Mouse (Mus musculus) gastrocnemius, adult 18-20 months (tissue): Measurements from ENCODE around the gene Rabep2. TPM values are rescaled to one million over a fixed set of nuclear protein-coding genes. Genes with fewer than 3 reads are reported as not detected.
A peak's percentile ranks its signal among the peaks of the same experiment; 100 is the strongest.
"Not testable (repeated sequence)": the region's sequence is repeated elsewhere in the genome, so short reads cannot be mapped to it uniquely, and the experiment has no call there.

Experiments
- DNase-seq: peaks from one replicate; pipeline ENCODE4 v3.0.0; 2021; ENCODE audit warnings: low spot score
- long read RNA-seq, 2 experiments: library from polyadenylated mRNA; stranded (forward); transcript quantifications; one replicate each; pipeline ENCODE4 v2.0.0; 2021
- total RNA-seq, 2 experiments: library from RNA; stranded (reverse); gene quantifications; 2 replicates each; pipeline ENCODE4 v1.2.3; 2021

The Rabep2 gene
- total RNA-seq: 10 to 100 TPM; 10.6 to 13.1 TPM
- long read RNA-seq, experiment 1, partial matches to known transcripts: 0 of 30 reads
- long read RNA-seq, experiment 1, other reads (novel, unspliced or antisense): 30 of 30 reads
- long read RNA-seq, experiment 2, partial matches to known transcripts: 0 of 30 reads
- long read RNA-seq, experiment 2, other reads (novel, unspliced or antisense): 30 of 30 reads

DNA sequence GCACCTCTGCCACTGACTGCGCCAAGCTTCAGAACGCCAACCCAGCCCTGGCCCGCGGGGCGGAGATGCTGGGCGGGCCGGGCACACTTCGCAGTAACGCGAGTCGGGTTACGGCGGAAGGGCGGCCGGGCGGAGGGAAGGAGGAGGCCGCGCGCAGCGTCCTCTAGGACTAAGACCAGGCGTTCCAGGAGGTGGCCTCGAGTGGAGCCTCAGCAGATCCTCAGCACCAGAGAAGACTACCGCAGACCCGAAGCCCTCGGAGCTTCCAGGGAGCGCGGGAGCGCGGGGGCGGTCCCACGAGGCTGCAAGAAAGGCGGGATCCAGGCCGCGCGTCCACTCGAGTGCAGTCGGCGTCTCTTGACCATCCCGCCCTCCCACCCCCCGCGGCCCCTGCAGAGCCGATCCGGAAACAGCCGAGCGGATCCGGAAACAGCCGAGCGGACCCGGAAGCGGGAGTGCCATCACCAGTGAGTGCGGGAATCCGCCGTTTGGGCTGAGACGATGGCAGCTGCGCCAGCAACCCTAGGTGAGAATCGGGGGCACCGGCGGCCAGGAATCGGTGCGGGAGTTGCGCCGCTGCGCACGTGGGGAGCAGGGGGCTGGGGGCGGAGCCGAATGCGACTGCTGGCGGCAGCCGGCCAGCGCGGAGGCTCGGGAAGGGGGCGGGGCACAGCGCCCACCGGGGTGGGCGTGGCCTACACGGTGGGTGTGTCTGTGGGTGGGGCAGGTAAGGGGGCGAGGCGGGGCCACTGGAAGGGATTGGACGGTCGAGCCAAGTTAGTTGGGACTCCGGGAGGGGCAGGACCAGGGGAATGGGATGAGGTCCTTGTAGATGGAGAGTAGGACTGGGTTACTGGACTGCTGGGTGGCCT lies at the start of gene Rabep2:
Rabep2 (plus strand) TSS at position 129 of the 872 bp plus-strand sequence.
- DNase-seq: peak; percentile 96

DNA sequence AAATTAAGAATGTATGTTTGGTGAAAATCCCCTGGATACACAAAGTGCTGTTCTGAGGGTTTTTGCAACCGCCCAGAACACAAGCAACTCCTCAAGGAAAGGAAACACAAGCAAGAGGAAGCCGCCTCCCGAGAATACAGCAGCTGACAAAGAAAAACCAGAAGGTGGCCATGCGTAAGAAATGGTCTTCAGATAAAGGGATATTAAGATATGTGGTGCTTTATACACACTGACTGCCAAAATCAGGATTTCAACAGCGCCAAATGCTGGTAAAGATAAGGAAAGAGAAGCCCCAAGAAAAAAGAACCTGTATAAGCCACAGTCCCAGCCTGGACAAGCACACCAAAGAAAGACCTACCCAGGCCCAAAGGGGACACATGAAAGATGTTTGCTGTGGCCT lies 45.0 kb upstream of the Rabep2 start:
- no peak for DNase-seq

DNA sequence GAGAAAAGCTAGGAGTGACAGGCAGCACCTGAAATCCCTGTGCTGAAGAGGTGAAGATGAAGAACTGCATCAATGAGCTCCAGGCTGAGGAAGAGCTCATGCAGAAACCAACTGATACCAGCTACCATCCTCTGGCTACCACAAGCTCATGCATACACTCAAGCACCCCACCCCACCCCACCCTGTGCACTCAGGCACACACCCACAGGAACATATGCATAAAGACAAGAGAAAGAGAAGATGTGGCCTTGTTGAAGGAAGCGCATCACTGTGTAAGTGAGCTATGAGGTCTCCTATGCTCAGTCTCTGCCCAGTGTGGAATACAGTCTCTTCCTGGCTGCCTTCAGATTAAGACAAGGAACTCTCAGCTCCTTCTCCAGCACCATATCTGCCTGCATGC lies 40.4 kb upstream of the Rabep2 start:
- no peak for DNase-seq

DNA sequence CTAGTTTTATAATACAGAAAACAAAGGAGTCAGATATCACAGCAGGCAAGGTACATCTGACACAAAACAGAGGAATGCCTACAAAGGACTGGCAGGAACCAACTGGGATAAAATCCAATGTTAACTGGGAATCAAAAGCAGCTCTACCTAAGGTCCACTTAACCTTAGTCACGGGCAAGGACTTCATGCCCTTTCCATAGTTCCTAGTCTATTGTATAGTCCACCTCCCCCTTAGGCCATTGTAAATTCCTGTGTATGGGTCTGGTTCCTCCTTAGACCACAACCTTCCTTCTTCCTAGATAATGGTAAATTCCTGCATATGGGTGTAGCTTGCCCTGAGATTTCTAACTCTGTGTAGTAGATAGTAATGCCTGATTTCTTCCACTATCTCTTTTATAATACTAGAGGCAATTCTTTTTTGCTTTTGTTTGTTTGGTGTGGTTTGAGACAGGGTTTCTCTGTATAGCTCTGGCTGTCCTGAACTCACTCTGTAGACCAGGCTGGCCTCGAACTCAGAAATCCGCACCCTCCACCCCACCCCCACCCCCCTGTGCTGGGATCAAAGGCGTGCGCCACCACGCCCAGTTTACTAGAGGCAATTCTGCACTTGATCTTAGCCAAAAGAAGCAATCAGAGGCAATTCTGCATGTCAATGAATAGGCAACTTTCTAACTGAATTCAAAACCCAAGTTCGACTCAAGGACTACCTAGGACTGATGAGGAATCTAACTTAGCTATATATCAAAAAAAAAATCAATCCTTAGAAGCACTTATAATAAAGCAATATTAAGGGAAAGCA lies 36.3 kb upstream of the Rabep2 start:
- DNase-seq: not testable (repeated sequence)

DNA sequence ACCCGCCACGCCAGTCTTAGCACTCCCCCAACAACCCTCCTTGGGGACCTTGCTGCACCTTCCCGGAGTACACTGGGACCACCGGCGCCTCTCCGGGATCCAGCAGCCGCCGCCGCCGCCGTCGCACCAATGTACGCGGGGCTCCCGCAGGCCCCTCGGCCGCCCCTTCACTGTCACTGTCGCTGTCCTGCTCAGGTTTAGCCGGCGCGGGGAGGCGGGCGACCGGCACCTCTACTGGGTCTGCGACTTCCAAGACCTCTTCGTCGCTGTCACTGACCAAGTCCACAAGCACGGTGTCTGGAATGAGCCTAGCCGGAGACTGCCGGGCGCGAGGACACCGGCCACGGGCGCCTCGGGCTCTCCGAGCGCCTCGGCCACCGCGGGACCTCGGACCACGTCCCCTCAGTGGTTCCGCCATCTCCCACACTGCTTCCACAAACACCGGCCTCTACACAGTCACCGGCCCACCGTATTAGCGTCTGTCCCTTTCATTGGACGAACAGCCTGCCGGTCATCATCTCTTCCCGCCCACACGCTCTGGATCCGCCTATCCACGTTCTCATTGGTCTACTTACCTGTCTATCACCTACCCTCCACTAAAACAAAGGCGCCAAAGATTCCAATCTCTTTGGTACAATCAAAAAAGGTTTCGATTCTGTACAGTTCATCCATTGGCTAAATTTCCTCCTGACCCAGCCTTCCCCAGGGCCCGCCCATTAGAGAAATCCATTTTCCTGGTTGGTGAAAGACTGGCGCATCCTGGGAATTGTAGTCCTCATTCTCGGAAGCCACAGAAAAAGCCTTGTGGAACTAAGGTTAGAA lies 32.0 kb upstream of the Rabep2 start, which contains the start of gene Nfatc2ip:
Nfatc2ip (minus strand) TSS at position 440 of the 822 bp plus-strand sequence.
- peak; percentile 98 for DNase-seq

DNA sequence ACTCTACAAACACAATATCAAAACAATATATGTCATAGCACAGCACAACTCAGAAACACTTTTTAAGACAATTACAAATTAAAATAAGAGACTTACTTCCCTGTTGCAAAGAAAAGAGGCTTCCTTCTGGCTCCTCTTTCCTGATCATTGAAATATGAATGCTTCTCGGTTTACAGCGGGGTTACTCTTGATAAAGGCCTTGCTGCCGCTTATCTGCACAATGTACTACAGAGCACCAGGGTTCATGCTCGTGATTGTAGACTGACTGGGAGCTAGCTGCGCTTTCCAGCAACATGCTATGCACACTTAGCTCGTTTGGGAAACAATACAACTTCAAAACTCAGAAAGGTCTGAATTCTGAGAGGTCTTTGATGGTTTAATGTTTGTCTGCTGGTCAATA lies 31.3 kb upstream of the Rabep2 start:
- no peak for DNase-seq

DNA sequence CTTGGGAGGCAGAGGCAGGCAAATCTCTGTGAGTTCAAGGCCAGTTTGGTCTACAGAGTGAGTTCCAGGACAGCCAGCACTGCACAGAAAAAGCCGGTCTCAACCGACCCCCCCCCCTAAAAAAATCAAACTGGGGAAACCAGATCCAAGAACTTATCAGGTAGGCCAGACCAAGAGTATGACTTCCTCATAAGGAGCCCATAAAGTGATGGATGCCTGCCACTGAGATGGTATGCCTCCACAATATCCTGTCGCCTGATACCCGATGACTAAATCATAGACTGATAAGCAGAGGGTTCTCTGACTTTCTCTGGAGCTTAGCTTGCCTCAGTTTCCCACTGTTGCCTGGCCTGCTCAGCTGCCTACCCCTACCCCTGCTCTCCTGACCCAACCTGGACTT lies 30.7 kb upstream of the Rabep2 start:
- DNase-seq: no peak

DNA sequence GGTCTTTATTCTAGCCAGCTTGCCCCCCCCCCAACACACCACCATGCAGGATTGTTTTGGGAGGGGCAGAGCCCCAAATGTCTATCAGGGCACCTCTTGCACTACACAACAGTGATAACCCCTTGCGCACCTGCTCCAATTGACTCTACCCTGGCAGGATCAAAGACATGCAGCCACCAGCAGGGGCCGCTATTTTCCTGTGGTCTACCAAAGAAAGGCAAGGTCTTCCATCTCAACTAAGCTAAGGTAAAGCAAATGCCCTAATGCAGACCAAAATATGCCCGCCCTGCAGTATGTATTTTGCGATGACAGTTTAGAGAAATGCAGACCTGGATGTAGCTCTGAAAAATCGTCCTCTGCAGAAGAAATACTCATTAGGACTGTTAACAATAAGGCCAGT lies 29.0 kb upstream of the Rabep2 start:
- DNase-seq: peak; percentile 78

DNA sequence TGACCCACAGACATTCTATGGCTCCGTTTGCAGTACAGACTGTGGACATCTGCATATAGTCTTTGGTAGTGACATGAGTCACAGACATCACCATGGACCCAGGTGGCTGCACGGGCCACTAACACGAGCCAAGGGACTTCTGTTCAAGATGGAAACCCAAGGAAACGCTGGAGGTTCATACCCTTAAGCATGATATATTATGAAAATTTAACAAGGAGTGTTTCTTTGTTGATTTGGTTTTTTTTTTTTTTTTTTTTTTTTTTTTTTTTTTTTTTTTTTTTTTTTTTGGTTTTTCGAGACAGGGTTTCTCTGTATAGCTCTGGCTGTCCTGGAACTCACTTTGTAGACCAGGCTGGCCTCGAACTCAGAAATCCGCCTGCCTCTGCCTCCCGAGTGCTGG lies 26.0 kb upstream of the Rabep2 start:
- DNase-seq: not testable (repeated sequence)

DNA sequence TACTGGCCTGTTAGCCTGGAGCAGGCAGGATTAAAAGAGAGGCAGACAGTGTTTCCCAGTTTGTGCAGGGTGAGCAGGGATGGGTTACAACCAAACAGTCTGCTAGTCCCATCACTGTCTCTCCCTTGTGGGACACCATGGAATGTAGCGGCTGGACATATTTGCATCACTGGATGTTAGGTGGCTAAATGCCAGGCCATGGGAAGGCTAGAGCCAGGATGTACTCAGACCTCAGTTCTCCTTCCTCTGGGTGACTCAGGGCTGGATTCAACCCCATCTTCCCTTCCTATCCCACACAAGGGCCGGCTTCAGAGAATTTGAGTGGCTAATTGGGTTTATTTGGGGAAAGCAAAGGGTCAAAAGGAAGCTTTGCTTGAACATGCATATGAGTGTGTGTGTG lies 19.9 kb upstream of the Rabep2 start:
- DNase-seq: no peak

DNA sequence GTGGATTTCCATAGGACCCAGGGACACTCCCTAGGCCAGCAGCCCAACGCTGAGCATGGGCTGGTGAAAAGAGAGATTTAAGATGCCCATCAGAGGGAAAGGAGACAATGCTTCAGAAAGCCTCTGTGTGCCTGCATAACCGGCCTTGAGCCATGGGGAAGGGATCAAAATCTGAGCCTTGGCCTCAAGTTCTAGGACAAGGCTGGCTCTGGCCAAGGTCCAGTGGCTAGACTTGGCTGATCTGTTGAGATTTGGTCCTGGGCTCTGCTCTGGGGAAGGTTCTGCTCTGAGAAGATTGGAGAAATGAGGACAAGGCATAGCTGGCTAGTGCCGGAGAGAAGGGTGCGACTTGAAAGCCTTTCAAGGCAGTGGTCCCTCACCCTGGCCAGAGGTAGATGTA lies 17.5 kb upstream of the Rabep2 start:
- no peak for DNase-seq

DNA sequence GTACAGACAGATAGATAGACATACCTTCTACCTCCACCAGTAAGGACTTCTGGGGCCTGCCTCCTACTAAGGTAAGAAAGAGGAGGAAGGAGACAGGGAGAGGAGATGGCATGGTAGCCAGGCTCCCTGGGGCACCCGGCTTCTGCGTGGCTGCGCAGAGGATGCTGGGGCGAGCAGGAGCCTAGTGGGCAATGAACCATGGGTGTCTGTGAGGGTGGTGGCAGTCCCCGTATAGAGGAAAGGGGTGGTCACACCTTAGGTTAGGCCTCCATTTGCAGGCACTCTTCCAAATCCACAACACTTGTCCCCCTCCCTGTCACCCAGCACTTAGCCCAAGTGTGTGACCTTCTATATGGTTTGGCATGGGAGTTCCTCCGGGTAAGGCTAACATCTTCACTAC lies 13.8 kb upstream of the Rabep2 start, which contains the start of gene Cd19:
Cd19 (minus strand) TSS at position 165 of the 400 bp plus-strand sequence.
- no peak for DNase-seq

DNA sequence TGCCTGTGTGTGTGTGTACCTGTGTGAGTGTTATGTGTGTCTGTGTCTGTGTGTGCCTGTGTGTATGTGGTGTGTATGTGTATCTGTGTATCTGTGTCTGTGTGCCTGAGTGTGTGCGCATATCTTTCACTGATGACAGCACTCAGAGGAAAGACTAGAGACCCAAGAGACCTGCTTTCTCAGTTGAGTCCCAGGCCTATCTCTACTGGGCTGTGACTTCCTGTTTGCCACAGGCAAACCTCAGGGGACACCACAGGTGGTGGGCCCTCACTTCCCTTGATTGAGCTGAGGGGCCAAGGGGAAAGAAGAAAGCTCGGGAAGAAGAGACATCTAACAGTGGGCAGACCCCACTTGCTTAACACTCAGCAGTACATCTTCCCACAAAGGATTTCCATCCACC lies 11.9 kb upstream of the Rabep2 start:
- DNase-seq: no peak

DNA sequence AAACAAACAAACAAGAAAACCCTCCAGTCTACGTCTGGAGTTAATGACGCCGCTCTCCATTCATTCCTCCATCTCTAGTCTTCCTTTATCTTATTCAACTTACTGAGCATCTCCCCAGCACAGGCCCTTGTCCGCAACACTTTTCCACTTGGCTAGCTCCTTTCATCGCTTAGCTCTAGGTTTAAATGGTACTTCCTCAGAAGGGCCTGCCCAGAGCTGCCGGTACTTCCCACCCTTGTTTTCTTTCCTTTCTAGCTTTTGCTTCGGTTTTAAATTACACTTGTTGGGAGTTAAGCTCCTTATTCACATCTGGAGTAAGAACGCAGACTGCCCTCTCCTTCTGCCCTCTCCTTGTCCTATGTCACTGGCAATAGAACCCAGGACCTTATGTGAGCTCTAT lies 11.5 kb upstream of the Rabep2 start:
- DNase-seq: no peak

DNA sequence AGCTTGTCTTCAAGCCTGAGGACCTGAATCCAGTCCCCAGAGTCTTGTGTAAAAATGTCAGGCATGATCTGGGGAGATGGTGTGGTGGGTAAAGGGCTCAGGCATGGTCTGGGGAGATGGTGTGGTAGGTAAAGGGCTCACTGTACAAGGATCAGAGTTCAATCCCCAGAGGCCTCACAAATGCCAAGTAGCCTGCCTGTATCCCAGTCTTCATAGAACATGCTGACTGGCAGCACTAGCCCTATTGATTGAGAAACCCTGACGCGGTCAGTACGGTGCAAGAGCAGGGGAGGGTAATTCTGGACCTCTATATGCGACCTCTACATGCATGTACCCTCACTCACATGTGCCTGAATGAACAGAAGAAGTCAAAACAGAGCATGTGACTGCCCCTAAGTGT lies 11.0 kb upstream of the Rabep2 start:
- DNase-seq: no peak

DNA sequence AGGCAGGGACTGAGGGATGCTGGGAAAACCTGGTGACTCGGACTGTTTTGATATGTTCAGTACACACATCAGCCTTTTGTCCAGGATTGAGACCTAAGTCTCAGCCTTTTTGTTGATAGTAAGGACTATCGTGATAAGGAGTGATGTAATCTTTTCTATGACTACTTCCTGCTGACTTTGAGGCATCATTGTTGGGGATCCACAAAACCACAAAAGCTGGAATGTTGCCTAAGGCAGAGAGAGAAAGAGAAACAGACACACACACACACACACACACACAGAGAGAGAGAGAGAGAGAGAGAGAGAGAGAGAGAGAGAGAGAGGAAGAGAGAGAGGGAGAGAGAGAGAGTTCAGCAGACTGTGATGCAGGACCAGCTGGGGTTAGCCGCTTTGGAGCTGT lies 10.1 kb upstream of the Rabep2 start:
- no peak for DNase-seq

DNA sequence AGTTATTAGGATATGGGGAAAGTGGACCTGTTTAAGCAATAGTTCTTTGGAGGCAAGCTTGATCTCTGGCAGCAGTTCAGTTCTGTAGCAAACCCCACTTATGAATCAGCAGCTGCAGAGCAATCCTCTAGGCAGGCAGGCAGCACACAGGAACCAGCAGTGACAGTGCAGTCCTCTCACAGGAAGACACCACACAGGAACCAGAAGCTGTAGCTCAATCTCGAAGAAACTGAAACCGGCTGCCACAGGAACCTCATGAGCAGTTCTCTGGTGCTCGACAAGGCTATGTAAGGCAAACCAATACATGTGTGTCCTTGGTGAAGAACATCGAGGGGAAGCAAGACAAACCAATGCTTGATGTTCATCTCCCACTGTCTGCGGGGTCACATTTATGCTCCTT lies 6.8 kb upstream of the Rabep2 start:
- DNase-seq: no peak

DNA sequence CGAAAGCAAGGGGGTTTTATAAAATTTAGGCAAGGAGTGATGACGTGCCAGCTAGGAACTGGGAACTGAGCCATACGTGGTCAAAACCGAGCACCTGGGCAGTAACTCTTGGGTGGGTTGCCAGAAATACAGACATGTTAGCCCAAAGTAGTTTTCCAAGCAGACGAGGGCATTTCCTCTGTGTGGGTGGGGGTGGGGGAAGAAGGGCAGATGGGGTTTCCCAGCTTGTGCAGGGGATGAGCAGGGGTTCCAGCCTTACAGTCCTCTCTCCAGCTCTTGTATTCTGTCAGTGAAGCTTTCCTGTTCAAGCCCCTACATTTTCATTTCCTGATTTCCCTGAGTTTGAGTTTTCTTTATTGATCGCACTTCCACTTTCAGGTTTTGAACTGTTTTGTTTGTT lies 4.4 kb upstream of the Rabep2 start:
- no peak for DNase-seq

DNA sequence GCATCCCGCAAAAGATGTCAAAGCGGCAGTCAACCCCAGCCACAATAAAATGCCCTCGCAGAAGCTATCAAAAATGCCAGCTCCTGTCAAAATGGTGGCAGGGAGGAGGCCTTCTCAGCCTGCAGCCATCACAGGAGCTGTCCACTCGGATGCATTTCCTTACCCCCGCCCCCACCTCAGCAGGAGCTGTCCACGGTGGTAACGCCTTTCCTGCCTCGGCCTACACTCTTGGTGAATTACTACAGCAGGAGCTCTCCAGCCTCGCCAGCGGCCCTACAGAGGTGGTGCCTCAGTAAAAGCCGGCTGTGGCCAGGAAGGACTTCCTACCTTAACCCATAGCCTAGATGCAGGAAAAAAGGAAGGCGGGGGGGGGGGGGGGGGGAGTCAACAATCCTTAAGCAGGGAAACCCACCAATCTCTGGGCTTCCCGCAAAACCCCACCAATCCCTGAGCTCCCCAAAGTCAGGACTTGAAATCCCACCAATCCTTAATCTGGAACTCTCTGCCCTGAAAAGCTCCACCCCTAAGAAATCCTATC lies 1.2 kb upstream of the Rabep2 start:
- no peak for DNase-seq

DNA sequence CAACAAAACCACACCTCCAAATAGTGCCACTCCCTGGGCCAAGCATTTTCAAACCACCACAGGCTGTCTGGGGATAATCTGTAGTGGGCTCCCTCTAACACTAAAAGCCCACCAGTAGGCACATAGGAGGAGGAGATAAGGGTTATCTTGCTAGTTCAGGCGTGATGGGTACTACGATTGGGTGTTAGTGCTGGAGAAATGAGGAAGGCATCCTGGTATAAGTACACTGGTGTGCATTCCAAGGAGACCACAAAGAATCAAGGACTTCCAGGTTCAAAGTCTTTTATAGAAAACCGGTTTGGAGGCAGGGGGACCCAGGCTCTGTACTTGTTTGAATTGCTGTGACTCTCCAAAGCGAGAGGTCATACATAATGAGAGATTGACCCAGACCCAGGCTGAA lies 405 bp upstream of the Rabep2 start:
- no peak for DNase-seq

DNA sequence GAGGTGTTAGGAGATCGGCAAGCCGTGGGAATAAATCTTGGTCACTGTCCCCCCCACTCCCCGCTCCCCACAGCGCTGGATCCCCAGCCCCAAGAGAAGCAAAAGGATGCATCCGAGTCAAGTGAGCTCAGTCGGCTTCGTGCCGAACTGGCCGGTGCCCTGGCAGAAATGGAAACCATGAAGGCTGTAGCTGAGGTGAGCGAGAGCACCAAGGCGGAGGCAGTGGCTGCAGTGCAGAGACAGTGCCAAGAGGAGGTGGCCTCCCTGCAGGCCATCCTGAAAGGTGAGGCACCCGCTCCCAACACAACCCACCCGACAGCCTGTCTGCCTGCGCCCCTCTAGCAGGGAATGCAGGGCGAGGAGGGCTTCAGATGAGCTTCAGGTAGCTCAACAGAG lies 942 bp downstream of the Rabep2 start:
- no peak for DNase-seq
